Mouse (Mus musculus): ENCODE measurements around the gene Bola1. TPM values are rescaled to one million over a fixed set of nuclear protein-coding genes. Genes with fewer than 3 reads are reported as not detected.
"Not testable (repeated sequence)": the region's sequence is repeated elsewhere in the genome, so short reads cannot be mapped to it uniquely, and the experiment has no call there.

Gene Bola1
- polyA plus RNA-seq (2021) = 55.3 TPM

GRCm38 (mm10) chr3:96219661-96220130 is at the start of gene Bola1, which contains the start of gene Hist2h2ab:
TSS of gene Bola1 (minus strand) at chr3:96219709.
TSS of gene Hist2h2ab (plus strand) at chr3:96219865.
- in situ Hi-C loops (cut with MboI; ENCODE audit: low pct_unique_long_range_greater_than_20kb) = loop anchor here (5.0 to 10.0 kb wide), 2 partner anchors 48 to 155 kb away; partner anchors contain the start of genes Hist2h2bb and Hist2h3b

GRCm38 (mm10) chr3:96268776-96269378 is 49.4 kb upstream of the Bola1 start:
- CTCF ChIA-PET = interaction anchor here (0.7 to 3.3 kb wide), 6 partner anchors 9 to 234 kb away, joined by 3 to 16 read pairs (median 6); partner anchors contain the start of genes Bola1 and Hist2h2ab

More at GRCm38 (mm10) chr3:96219661-96220130, at the start of gene Bola1, which contains the start of gene Hist2h2ab:
- CTCF ChIA-PET = interaction anchor here (0.8 to 3.8 kb wide), 23 partner anchors 8 to 256 kb away, joined by 3 to 28 read pairs (median 5); partner anchors contain the start of genes Hist2h2bb and Hist2h4
- POLR2A ChIA-PET = interaction anchor here (0.8 to 5.6 kb wide), 17 partner anchors 10 to 162 kb away, joined by 3 to 56 read pairs (median 8); partner anchors contain the start of genes Hist2h2aa1, Hist2h2bb, Hist2h3b and Hist2h4
- H3K27me3 ChIP-seq = no peaks in the 10 kb centered on the region
- ATAC-seq (peak; percentile 56), DNase-seq (ENCODE audit: low read depth, low spot score) (peak; percentile 87)
- no peak for TF ChIP-seq CTCF (IDR thresholded peaks at IDR 0.05)

GRCm38 (mm10) chr3:96268051-96268775 is 48.7 kb upstream of the Bola1 start, which contains the start of gene Hist2h3b:
TSS of gene Hist2h3b (plus strand) at chr3:96268654.
- ChIA-PET POLR2A (interaction anchor here (0.9 to 3.6 kb wide), 6 partner anchors 10 to 48 kb away, joined by 3 to 35 read pairs (median 6); partner anchors contain the start of genes Bola1, Hist2h2aa1, Hist2h2ab and Hist2h2ac), CTCF (interaction anchor here (1.7 to 3.3 kb wide), 2 partner anchors 10 to 49 kb away, joined by 8 to 16 read pairs; partner anchors contain the start of genes Bola1 and Hist2h2ab)
- peak; percentile 91 for DNase-seq (ENCODE audit: low read depth, low spot score)
- H3K27me3 ChIP-seq = no peaks in the 10 kb centered on the region
- no peak for TF ChIP-seq CTCF (IDR thresholded peaks at IDR 0.05)
- ATAC-seq = peak; percentile 76
- in situ Hi-C loops (cut with MboI; ENCODE audit: low pct_unique_long_range_greater_than_20kb) = loop anchor here (5.0 to 10.0 kb wide), 2 partner anchors 46 to 203 kb away; partner anchors contain the start of genes Hist2h2ac and Hist2h2be

More at GRCm38 (mm10) chr3:96268776-96269378, 49.4 kb upstream of the Bola1 start:
- POLR2A ChIA-PET = interaction anchor here (0.6 to 3.6 kb wide), 9 partner anchors 9 to 48 kb away, joined by 3 to 35 read pairs (median 6); partner anchors contain the start of genes Bola1, Hist2h2aa1, Hist2h2ab and Hist2h2ac
- not testable (repeated sequence) for H3K27me3 ChIP-seq; DNase-seq (ENCODE audit: low read depth, low spot score)
- ATAC-seq = peak; percentile 23
- in situ Hi-C loops (cut with MboI; ENCODE audit: low pct_unique_long_range_greater_than_20kb) = loop anchor here (5.0 to 10.0 kb wide), 2 partner anchors 47 to 204 kb away; partner anchors contain the start of genes Hist2h2ac and Hist2h2be

- no peak for DNase-seq (ENCODE audit: low read depth, low spot score)
- in situ Hi-C loops (cut with MboI; ENCODE audit: low pct_unique_long_range_greater_than_20kb) = loop anchor here (5.0 to 10.0 kb wide), 2 partner anchors 45 to 203 kb away; partner anchors contain the start of genes Hist2h2ac and Hist2h2be
- no peak for ATAC-seq
- POLR2A ChIA-PET = interaction anchor here (0.9 to 3.6 kb wide), 2 partner anchors 24 to 47 kb away, joined by 3 to 35 read pairs; partner anchors contain the start of genes Bola1, Hist2h2ab, Hist2h2ac and Hist2h2be
- CTCF ChIA-PET = interaction anchor here (3.3 kb wide), 1 partner anchor 11 kb away, joined by 16 read pairs; no protein-coding TSS in a partner anchor
- TF ChIP-seq CTCF (IDR thresholded peaks at IDR 0.05) = no peak
- H3K27me3 ChIP-seq = no peaks in the 10 kb centered on the region
These were observed 48.0 kb upstream of the Bola1 start for GRCm38 (mm10) chr3:96267541-96267940.

- no peaks in the 10 kb centered on the region for H3K27me3 ChIP-seq
- POLR2A ChIA-PET = interaction anchor here (0.6 to 0.7 kb wide), 2 partner anchors 23 to 433 kb away, joined by 3 to 4 read pairs; no protein-coding TSS in a partner anchor
- DNase-seq (ENCODE audit: low read depth, low spot score) (no peak), ATAC-seq (no peak)
- CTCF ChIA-PET = interaction anchor here (1.2 kb wide), 1 partner anchor 11 kb away, joined by 4 read pairs; no protein-coding TSS in a partner anchor
- in situ Hi-C loops (cut with MboI; ENCODE audit: low pct_unique_long_range_greater_than_20kb) = loop anchor here (5.0 to 10.0 kb wide), 2 partner anchors 44 to 201 kb away; partner anchors contain the start of genes Hist2h2ac and Hist2h2be
- TF ChIP-seq CTCF (IDR thresholded peaks at IDR 0.05) = no peak
These were observed 46.7 kb upstream of the Bola1 start for GRCm38 (mm10) chr3:96266132-96266710.

- ATAC-seq (no peak), DNase-seq (ENCODE audit: low read depth, low spot score) (no peak)
- POLR2A ChIA-PET = interaction anchor here (1.0 to 1.3 kb wide), 3 partner anchors 9 to 43 kb away, joined by 3 to 5 read pairs (median 5); partner anchors contain the start of genes Hist2h2ac and Hist2h2be
- H3K27me3 ChIP-seq = no peaks in the 10 kb centered on the region
- CTCF ChIA-PET = interaction anchor here (1.2 kb wide), 1 partner anchor 24 kb away, joined by 3 read pairs; no protein-coding TSS in a partner anchor
- no peak for TF ChIP-seq CTCF (IDR thresholded peaks at IDR 0.05)
- in situ Hi-C loops (cut with MboI; ENCODE audit: low pct_unique_long_range_greater_than_20kb) = loop anchor here (10.0 kb wide), 1 partner anchor 200 kb away; no protein-coding TSS in a partner anchor
These were observed 45.0 kb upstream of the Bola1 start for GRCm38 (mm10) chr3:96264404-96264949.

- DNase-seq (ENCODE audit: low read depth, low spot score) (no peak), ATAC-seq (no peak)
- ChIA-PET CTCF (interaction anchor here (0.8 to 2.6 kb wide), 6 partner anchors 21 to 198 kb away, joined by 3 to 9 read pairs (median 3); partner anchors contain the start of genes Bola1 and Hist2h2ab), POLR2A (interaction anchor here (0.5 to 2.8 kb wide), 10 partner anchors 10 to 164 kb away, joined by 3 to 13 read pairs (median 6); partner anchors contain the start of genes Bola1, Hist2h2aa1, Hist2h2ab and Hist2h2ac)
- TF ChIP-seq CTCF (IDR thresholded peaks at IDR 0.05) = peak; percentile 5
- in situ Hi-C loops (cut with MboI; ENCODE audit: low pct_unique_long_range_greater_than_20kb) = loop anchor here (10.0 kb wide), 1 partner anchor 199 kb away; no protein-coding TSS in a partner anchor
- H3K27me3 ChIP-seq = no peaks in the 10 kb centered on the region
These were observed 44.3 kb upstream of the Bola1 start for GRCm38 (mm10) chr3:96263558-96264403.
